Mouse (Mus musculus) olfactory bulb, adult 2 months (tissue): ENCODE measurements around the gene Rab13.

Source experiments
- CTCF ChIP-seq: fragments of 200-500 bp; IDR thresholded peaks from 2 replicates; pipeline ENCODE4 v1.5.1; 2012; ENCODE audit warnings: low read depth, mild to moderate bottlenecking, low read length, moderate library complexity; ENCODE audit not compliant: insufficient read depth
- POLR2A ChIP-seq: fragments of 200-500 bp; IDR thresholded peaks from 2 replicates; pipeline ENCODE4 v1.6.1; 2012; ENCODE audit warnings: mild to moderate bottlenecking, low read depth, low read length, moderate library complexity; ENCODE audit not compliant: insufficient read depth

DNA sequence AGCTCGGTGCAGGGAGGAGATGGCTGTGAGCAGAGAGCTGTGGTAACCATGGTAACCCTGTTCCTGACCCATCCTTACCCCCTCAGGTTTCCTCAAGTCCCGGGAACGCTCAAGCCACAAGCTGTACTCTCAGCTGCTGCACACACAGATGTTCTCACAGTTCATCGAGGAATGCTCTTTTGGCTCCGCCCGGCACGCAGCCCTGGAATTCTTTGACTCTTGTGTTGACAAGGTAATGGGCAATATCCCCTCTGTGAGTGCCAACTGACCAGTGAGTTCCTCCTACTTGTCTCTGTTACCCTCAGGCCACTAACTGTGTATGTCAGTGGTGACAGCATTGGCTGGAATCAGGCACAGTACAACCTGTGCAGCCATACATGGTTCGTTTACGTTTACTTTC is 58.7 kb downstream of the Rab13 start:
- no peak for TF ChIP-seq CTCF
- no peak for TF ChIP-seq POLR2A
